26 mouse cellular contexts compared by ENCODE assay signal in the genomic region with DNA sequence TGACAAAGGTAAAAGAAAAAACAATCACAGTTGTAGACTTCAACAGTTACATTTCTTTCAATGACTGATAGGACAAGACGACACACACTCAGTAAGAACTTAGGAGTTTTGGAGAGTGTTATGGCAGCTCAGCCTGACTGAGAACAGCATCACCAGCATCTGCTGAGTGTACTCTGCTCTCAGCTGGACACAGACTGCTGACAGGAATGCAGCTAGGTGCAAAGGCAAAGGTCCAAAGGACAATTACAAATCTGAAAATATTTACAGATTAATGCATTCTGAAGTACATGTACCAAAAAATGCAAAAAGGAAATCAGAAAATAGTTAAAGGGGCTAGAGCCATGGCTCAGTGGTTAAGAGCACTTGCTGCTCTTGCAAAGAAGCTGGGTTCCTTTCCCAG. TPM values are rescaled to one million over a fixed set of nuclear protein-coding genes. Genes with fewer than 3 reads are reported as not detected.
"Had no signal": no experiment of that assay in that cellular context is flagged by ENCODE, and none has a peak within 500 bp of the region (broad histone marks: within the 10 kb centered on the region; RNA-seq: fewer than 3 reads in every experiment).

No protein-coding gene starts in this region.

- H3K4me2 ChIP-seq: lung, embryonic 14.5 days; midbrain, embryonic 12.5 days; neural tube, embryonic 13.5 days; neural tube, embryonic 15.5 days had no signal

- DNase-seq: lung, embryonic 14.5 days; lung, postnatal 10 days; lung, postnatal 4 days; midbrain, embryonic 14.5 days; retina, postnatal 1 day; right cerebral cortex, adult 18-20 months; right cerebral cortex, postnatal 25 days; right cerebral cortex, postnatal 4 days; spleen, adult 18-20 months; thymus, adult 18-20 months; thymus, postnatal 14 days; thymus, postnatal 36 days had no signal

- H3K9ac ChIP-seq: lung, embryonic 14.5 days; midbrain, embryonic 12.5 days; neural tube, embryonic 13.5 days; neural tube, embryonic 15.5 days had no signal

- ATAC-seq: midbrain, embryonic 16.5 days had no signal

- H3K4me1 ChIP-seq: midbrain, embryonic 10.5 days; midbrain, embryonic 12.5 days had no signal

- H3K9me3 ChIP-seq: midbrain, embryonic 10.5 days; midbrain, embryonic 12.5 days; neural tube, embryonic 13.5 days; neural tube, embryonic 15.5 days had no signal

- H3K27me3 ChIP-seq: midbrain, embryonic 12.5 days; neural tube, embryonic 13.5 days; neural tube, embryonic 15.5 days had no signal

- H3K4me3 ChIP-seq: midbrain, embryonic 10.5 days; midbrain, embryonic 12.5 days; myocyte; neural tube, embryonic 13.5 days; neural tube, embryonic 15.5 days had no signal

- H3K27ac ChIP-seq: midbrain, embryonic 10.5 days; midbrain, embryonic 12.5 days; neural tube, embryonic 13.5 days; neural tube, embryonic 15.5 days had no signal

RNA-seq across cellular contexts. Expression of gene Prss38, which starts 54.5 kb away (rescaled TPM):
- total RNA-seq: megakaryocyte, adult 5-6 weeks; megakaryocyte-erythroid progenitor cell, adult 5-6 weeks had no signal
- polyA plus RNA-seq: lung, embryonic 14.5 days; lung, embryonic 16.5 days; midbrain, embryonic 10.5 days; midbrain, embryonic 16.5 days; myocyte; neural tube, embryonic 11.5 days; neural tube, embryonic 13.5 days; neural tube, embryonic 15.5 days; small intestine, adult 2 months; stomach, embryonic 14.5 days; stomach, embryonic 16.5 days; thymus, postnatal 0 days had no signal
